In genomic region chr6:112419333-112419732, GRCm38 (mm10) we compare ENCODE assay signal across 34 mouse cellular contexts. TPM values are rescaled to one million over a fixed set of nuclear protein-coding genes. Genes with fewer than 3 reads are reported as not detected.
DNase-seq lines count a peak whose midpoint lies in the region; ATAC-seq lines count a peak whose summit lies in the region.
"Had no signal": no experiment of that assay in that cellular context is flagged by ENCODE, and none has a peak within 500 bp of the region (broad histone marks: within the 10 kb centered on the region; RNA-seq: fewer than 3 reads in every experiment).

No protein-coding gene starts in this region.

- H3K9me3 ChIP-seq in forebrain, embryonic 13.5 days (replicated peaks), result no peaks in the 10 kb centered on the region; the same call in 1 of the 2 replicates
- H3K9me3 ChIP-seq in forebrain, embryonic 11.5 days (ENCODE audit: control insufficient read depth, low read length), result no peaks in the 10 kb centered on the region; the same call in 1 of the 2 replicates
- H3K9me3 ChIP-seq: hindbrain, embryonic 13.5 days; limb, embryonic 10.5 days; limb, embryonic 15.5 days; liver, embryonic 13.5 days; neural tube, embryonic 15.5 days had no signal

- no peaks in the 10 kb centered on the region for H3K36me3 ChIP-seq in forebrain, embryonic 13.5 days (ENCODE audit: poor library complexity, severe bottlenecking)
- no peaks in the 10 kb centered on the region for H3K36me3 ChIP-seq in forebrain, embryonic 11.5 days (ENCODE audit: control insufficient read depth, insufficient read depth, low read length)
- H3K36me3 ChIP-seq: embryonic facial prominence, embryonic 13.5 days; heart, embryonic 12.5 days; hindbrain, embryonic 13.5 days; limb, embryonic 10.5 days; limb, embryonic 15.5 days; liver, embryonic 13.5 days; neural tube, embryonic 15.5 days had no signal

- H3K27me3 ChIP-seq in forebrain, embryonic 13.5 days, result no peaks in the 10 kb centered on the region
- H3K27me3 ChIP-seq in forebrain, embryonic 11.5 days (ENCODE audit: control insufficient read depth, insufficient read depth, low read length), result no peaks in the 10 kb centered on the region
- H3K27me3 ChIP-seq: embryonic facial prominence, embryonic 13.5 days; heart, embryonic 12.5 days; hindbrain, embryonic 13.5 days; limb, embryonic 15.5 days; liver, embryonic 13.5 days; megakaryocyte, embryonic 14.5 days; neural tube, embryonic 15.5 days had no signal

- peak; percentile 48; the same call in 1 of the 2 replicates for ATAC-seq in forebrain, embryonic 13.5 days
- ATAC-seq in forebrain, embryonic 11.5 days (replicated peaks; ENCODE audit: low FRiP score), result no peak
- ATAC-seq: activated CD4-positive, CD25-positive, alpha-beta regulatory T cell, adult 4 months; intestine, embryonic 16.5 days; lung, postnatal 0 days had no signal

- no peak overlapping the region for H3K4me2 ChIP-seq in forebrain, embryonic 13.5 days
- H3K4me2 ChIP-seq in forebrain, embryonic 11.5 days (ENCODE audit: low read depth, low read length, severe bottlenecking), result no peak overlapping the region
- H3K4me2 ChIP-seq: embryonic facial prominence, embryonic 13.5 days; heart, embryonic 12.5 days; hindbrain, embryonic 13.5 days; limb, embryonic 15.5 days; liver, embryonic 13.5 days; neural tube, embryonic 15.5 days had no signal

- WGBS in forebrain, embryonic 13.5 days, result 83% methylated on average over 9 of the region's 9 CpGs
- 91% methylated on average over 9 of the region's 9 CpGs for WGBS in forebrain, embryonic 11.5 days

- no peak overlapping the region for H3K27ac ChIP-seq in forebrain, embryonic 13.5 days
- H3K27ac ChIP-seq in forebrain, embryonic 11.5 days (ENCODE audit: low read depth, low read length), result no peak overlapping the region
- H3K27ac ChIP-seq: embryonic facial prominence, embryonic 13.5 days; heart, adult 2 months; hindbrain, embryonic 13.5 days; limb, embryonic 10.5 days; limb, embryonic 15.5 days; liver, embryonic 13.5 days; neural tube, embryonic 15.5 days had no signal

- no peak for DNase-seq in forebrain, embryonic 11.5 days (ENCODE audit: low spot score)
- peak; percentile 32 to 40 for DNase-seq in layer of hippocampus, adult 18-20 months (ENCODE audit: low spot score in 2 of 2)
- DNase-seq in layer of hippocampus, adult 11-12 months (ENCODE audit: low spot score), result no peak
- DNase-seq in right cerebral cortex, adult 2 months (ENCODE audit: low spot score in 2 of 2), result peak; percentile 28 to 34
- DNase-seq in right cerebral cortex, postnatal 14 days, result no peak
- no peak for DNase-seq in adrenal gland, postnatal 10 days
- DNase-seq: cerebellum, adult 11 months; cerebellum, adult 9-10 months; gastrocnemius, postnatal 25 days; heart, adult 2 months; heart, postnatal 4 days; kidney, adult 8-10 months; kidney, postnatal 10 days; liver, embryonic 13.5 days; lung, adult 18-20 months; lung, postnatal 4 days; midbrain, embryonic 14.5 days; retina, postnatal 1 day had no signal

- no peaks in the 10 kb centered on the region for H3K4me1 ChIP-seq in forebrain, embryonic 13.5 days
- no peaks in the 10 kb centered on the region for H3K4me1 ChIP-seq in forebrain, embryonic 11.5 days (replicated peaks; ENCODE audit: control insufficient read depth, insufficient read depth, low read length)
- H3K4me1 ChIP-seq: embryonic facial prominence, embryonic 13.5 days; heart, embryonic 12.5 days; hindbrain, embryonic 13.5 days; limb, embryonic 10.5 days; limb, embryonic 15.5 days; liver, embryonic 13.5 days; megakaryocyte, embryonic 14.5 days; neural tube, embryonic 15.5 days had no signal

- no peak overlapping the region for H3K4me3 ChIP-seq in forebrain, embryonic 13.5 days
- no peak overlapping the region for H3K4me3 ChIP-seq in forebrain, embryonic 11.5 days (ENCODE audit: low read depth, low read length)
- H3K4me3 ChIP-seq: embryonic facial prominence, embryonic 13.5 days; heart, adult 2 months; heart, embryonic 12.5 days; hindbrain, embryonic 13.5 days; limb, embryonic 10.5 days; limb, embryonic 15.5 days; liver, embryonic 13.5 days; megakaryocyte, embryonic 14.5 days; neural tube, embryonic 15.5 days had no signal

- no peak overlapping the region for H3K9ac ChIP-seq in forebrain, embryonic 13.5 days
- H3K9ac ChIP-seq in forebrain, embryonic 11.5 days (ENCODE audit: low read length), result no peak overlapping the region
- H3K9ac ChIP-seq: embryonic facial prominence, embryonic 13.5 days; heart, embryonic 12.5 days; hindbrain, embryonic 13.5 days; limb, embryonic 15.5 days; liver, embryonic 13.5 days; neural tube, embryonic 15.5 days had no signal

RNA-seq across cellular contexts. Expression of gene Ssu2, which starts 31.5 kb away (rescaled TPM):
- polyA plus RNA-seq in forebrain, embryonic 13.5 days (2015; fragmentation: Nextera tagmentation; extraction: Ambion mirVana), result not detected in 2 replicates
- polyA plus RNA-seq in forebrain, embryonic 11.5 days (2014; fragmentation: Nextera tagmentation; extraction: Ambion mirVana), result 0.33 TPM in 1 of 2 replicates, not detected in the other
- total RNA-seq in layer of hippocampus, adult 18-20 months (2021), result under 1 TPM in 1 of 2 experiments, not detected in 1; 0.46 TPM
- 1 to 10 TPM; 2.3 to 3.0 TPM for total RNA-seq in adrenal gland, postnatal 10 days (2021)
- total RNA-seq: CH12.LX had no signal
- polyA plus RNA-seq: activated CD4-positive, CD25-positive, alpha-beta regulatory T cell, adult 4 months; C2C12; hindbrain, embryonic 13.5 days; midbrain, embryonic 14.5 days had no signal

RNA-seq across cellular contexts. Expression of gene Cav3, which starts 40.0 kb away (rescaled TPM):
- polyA plus RNA-seq in forebrain, embryonic 13.5 days (2015; fragmentation: Nextera tagmentation; extraction: Ambion mirVana), result 0.15 TPM in 1 of 2 replicates, not detected in the other
- 0.24 TPM in 1 of 2 replicates, not detected in the other for polyA plus RNA-seq in forebrain, embryonic 11.5 days (2014; fragmentation: Nextera tagmentation; extraction: Ambion mirVana)
- total RNA-seq in layer of hippocampus, adult 18-20 months (2021), result under 1 TPM; 0.86 to 0.92 TPM
- total RNA-seq in adrenal gland, postnatal 10 days (2021), result 10 to 100 TPM in 1 of 2 experiments, 1 to 10 TPM in 1; 4.2 to 11.3 TPM
- total RNA-seq: adrenal gland, adult 2 months; CH12.LX; ES-E14 had no signal
- polyA plus RNA-seq: activated CD4-positive, CD25-positive, alpha-beta regulatory T cell, adult 4 months; midbrain, embryonic 14.5 days; stomach, embryonic 14.5 days had no signal

Comparison
In these comparisons a context has a peak if more than half of its experiments do, and no peak if none do; other contexts are left out.
1. DNase-seq: peak in layer of hippocampus, adult 18-20 months (2 of 2) and right cerebral cortex, adult 2 months (2 of 2); none in forebrain, embryonic 11.5 days (single experiment), layer of hippocampus, adult 11-12 months (single experiment), right cerebral cortex, postnatal 14 days (single experiment) and adrenal gland, postnatal 10 days (single experiment).